Mouse (Mus musculus) layer of hippocampus, postnatal 14 days (tissue): ENCODE measurements around the gene Olfr1312. TPM values are rescaled to one million over a fixed set of nuclear protein-coding genes. Genes with fewer than 3 reads are reported as not detected.
"Not testable (repeated sequence)": the region's sequence is repeated elsewhere in the genome, so short reads cannot be mapped to it uniquely, and the experiment has no call there.

Source experiments
- DNase-seq, 2 experiments: peaks; one replicate each; pipeline ENCODE4 v3.0.0; 2021 to 2022; ENCODE audit warnings: low spot score in 2 of 2, mixed read lengths in 1 of 2
- long read RNA-seq, 2 experiments: library from polyadenylated mRNA; stranded (forward); transcript quantifications; one replicate each; pipeline ENCODE4 v2.0.0; 2021
- total RNA-seq, 2 experiments: library from RNA; stranded (reverse); gene quantifications; 2 replicates each; pipeline ENCODE4 v1.2.3; 2021

Gene Olfr1312
- not detected for total RNA-seq
- long read RNA-seq, experiment 1: 0 reads
- long read RNA-seq, experiment 2: 0 reads

DNA sequence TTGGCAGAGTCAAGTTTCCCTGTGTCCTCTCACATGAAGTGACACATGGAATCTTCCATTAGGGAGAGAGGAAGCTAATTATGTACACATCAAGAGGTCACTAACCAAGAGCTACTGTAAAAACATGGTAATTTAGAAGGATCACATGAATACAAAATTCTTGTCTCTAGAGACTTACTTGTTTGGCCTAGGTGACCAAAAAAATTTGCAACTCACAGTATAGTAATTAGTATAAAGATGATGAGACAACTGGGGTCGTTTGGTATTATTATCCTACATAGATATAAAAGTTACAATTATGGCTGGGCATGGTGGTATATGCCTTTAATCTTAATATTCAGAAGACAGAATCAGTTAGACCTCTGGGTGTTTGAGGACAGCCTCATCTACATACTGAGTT lies at the start of gene Olfr1312:
Gene Olfr1312 (minus strand): TSS at position 101 of the 400 bp plus-strand sequence.
- no peak for DNase-seq

DNA sequence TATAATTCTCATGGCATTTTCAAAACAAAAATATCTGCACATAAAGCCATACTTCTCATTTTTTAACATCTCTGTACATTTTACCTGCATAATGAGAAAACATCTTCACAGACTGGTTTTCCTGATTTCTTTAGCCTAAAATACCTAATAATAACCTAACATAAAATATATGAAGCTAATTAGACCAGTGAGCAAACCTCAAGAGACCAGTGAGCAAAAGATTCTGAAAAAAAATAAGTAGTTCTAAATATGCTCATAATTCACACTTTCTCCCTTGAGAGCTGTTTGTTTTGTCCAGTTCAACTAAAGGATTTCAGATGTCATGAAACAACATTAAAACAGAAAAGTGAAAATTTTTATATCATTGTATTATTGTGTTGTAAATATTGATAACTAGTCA lies 46.6 kb upstream of the Olfr1312 start, which contains the start of gene Olfr1314:
Gene Olfr1314 (minus strand): TSS at position 101 of the 400 bp plus-strand sequence.
- DNase-seq: no peak

GRCm38 (mm10) chr2:112077743-112078142 lies 27.7 kb upstream of the Olfr1312 start, which contains the start of gene Olfr1313:
Olfr1313 (minus strand) TSS chr2:112077843.
- no peak for DNase-seq

DNA sequence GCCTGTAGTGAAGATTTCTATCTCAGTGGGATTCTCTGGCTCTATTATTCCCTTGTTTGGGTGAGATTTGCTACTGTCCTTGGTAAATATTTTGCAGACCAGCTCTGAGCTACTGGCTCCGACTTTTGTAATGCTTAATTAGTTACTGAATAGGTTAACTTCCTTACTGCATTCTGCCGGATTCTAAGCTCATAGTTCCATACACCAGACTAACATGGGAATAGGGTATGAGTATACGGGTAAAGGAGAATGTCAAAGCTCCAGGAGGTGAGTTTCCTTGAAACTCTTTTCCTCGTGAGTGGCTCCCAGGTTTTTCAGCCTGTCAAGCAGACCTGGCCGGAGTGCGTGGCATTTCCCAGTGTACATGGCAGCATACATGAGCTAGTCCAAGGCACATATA lies 23.1 kb downstream of the Olfr1312 start:
- DNase-seq: not testable (repeated sequence)

- DNase-seq: no peak
These were observed 25.7 kb downstream of the Olfr1312 start, which contains the start of gene Olfr1311 for GRCm38 (mm10) chr2:112024312-112024711. Olfr1311 (minus strand) TSS chr2:112024412.

DNA sequence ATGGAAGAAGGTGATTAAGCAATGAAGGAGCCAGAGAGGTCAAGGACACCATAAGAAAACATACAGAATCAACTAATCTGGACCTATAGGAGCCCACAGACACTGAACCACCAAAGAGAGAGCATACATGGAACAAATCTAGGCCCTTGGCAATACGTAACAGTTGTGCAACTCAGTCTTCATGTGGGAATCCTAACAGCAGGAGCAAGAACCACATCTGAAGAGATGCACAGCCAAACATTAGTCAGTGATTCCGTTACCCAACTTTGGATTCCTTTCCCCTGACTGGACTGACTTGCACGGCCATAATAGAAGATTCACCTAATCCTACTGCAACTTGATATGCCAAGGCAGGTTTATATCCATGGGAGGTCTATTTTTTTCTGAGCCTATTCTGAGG lies 35.1 kb downstream of the Olfr1312 start:
- DNase-seq: no peak

- no peak for DNase-seq
These were observed 37.4 kb downstream of the Olfr1312 start, which contains the start of gene Olfr1310 for GRCm38 (mm10) chr2:112012608-112013007. Olfr1310 (minus strand) TSS chr2:112012708.

DNA sequence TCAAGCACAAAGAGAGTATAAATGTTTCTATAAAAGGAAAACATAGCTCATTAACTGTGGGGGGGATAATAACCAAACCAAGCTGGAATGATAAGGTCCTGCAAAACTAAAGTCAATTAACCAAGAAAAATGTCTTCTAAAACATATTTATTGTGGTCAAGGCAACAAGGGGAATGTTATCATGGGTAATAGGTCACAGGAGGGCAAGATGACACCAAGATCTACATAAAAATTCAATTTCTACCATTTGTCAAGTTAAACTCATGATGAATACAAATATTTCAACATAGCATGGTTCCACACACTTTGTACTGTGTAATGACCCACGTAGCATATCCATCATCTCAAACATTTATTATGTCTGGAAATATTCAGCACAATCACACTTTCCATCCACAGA lies 59.9 kb downstream of the Olfr1312 start, which contains the start of gene Olfr1309:
Gene Olfr1309 (minus strand): TSS at position 101 of the 400 bp plus-strand sequence.
- no peak for DNase-seq

Other genes starting within 250 kb of the Olfr1312 start
- not detected for gene Olfr1303, start 229.9 kb downstream of the Olfr1312 start, total RNA-seq
- not detected for gene Olfr1305, start 173.1 kb downstream of the Olfr1312 start, total RNA-seq
- gene Olfr1306, start 134.0 kb downstream of the Olfr1312 start, total RNA-seq: not detected
- under 1 TPM; 0.05 to 0.07 TPM for gene Olfr1307, start 100.8 kb downstream of the Olfr1312 start, total RNA-seq
- gene Olfr1308, start 85.3 kb downstream of the Olfr1312 start, total RNA-seq: not detected
- not detected for gene Olfr1309, start 60.0 kb downstream of the Olfr1312 start, total RNA-seq
- not detected for gene Olfr1310, start 37.5 kb downstream of the Olfr1312 start, total RNA-seq
- not detected for gene Olfr1311, start 25.8 kb downstream of the Olfr1312 start, total RNA-seq
- gene Olfr1313, start 27.6 kb upstream of the Olfr1312 start, total RNA-seq: not detected
- gene Olfr1314, start 46.5 kb upstream of the Olfr1312 start, total RNA-seq: not detected
- gene Olfr1315-ps1, start 65.2 kb upstream of the Olfr1312 start, total RNA-seq: not detected
- not detected for gene Olfr1316, start 84.7 kb upstream of the Olfr1312 start, total RNA-seq
- gene Olfr1317, start 90.1 kb upstream of the Olfr1312 start, total RNA-seq: not detected
- not detected for gene Olfr1318, start 104.0 kb upstream of the Olfr1312 start, total RNA-seq
- 10 to 100 TPM; 61.9 to 78.3 TPM for gene Lpcat4, start 189.2 kb upstream of the Olfr1312 start, total RNA-seq
- not detected for gene Nutm1, start 209.1 kb upstream of the Olfr1312 start, total RNA-seq
- gene Nop10, start 211.7 kb upstream of the Olfr1312 start, total RNA-seq: 10 to 100 TPM; 66.1 to 67.8 TPM
- 10 to 100 TPM; 84.5 to 95.5 TPM for gene Slc12a6, start 215.6 kb upstream of the Olfr1312 start, total RNA-seq
- gene Gm21985, start 216.1 kb upstream of the Olfr1312 start, total RNA-seq: 1 to 10 TPM in 1 of 2 experiments, under 1 TPM in 1; 0.98 to 1.8 TPM